Mouse (Mus musculus): Measurements from ENCODE around the gene Sox10. TPM values are rescaled to one million over a fixed set of nuclear protein-coding genes. Genes with fewer than 3 reads are reported as not detected.

Gene Sox10
- total RNA-seq, 2 experiments from 2014 or later = 7.6 to 8.1 TPM

- no peak for DNase-seq
Measured at GRCm38 (mm10) chr15:79123751-79124150, 41.3 kb downstream of the Sox10 start.

- DNase-seq = no peak
Measured at GRCm38 (mm10) chr15:79122546-79122945, 42.5 kb downstream of the Sox10 start.

- no peak for DNase-seq
Measured at GRCm38 (mm10) chr15:79122119-79122518, 42.9 kb downstream of the Sox10 start.

- DNase-seq = no peak
Measured at GRCm38 (mm10) chr15:79119491-79119890, 45.5 kb downstream of the Sox10 start.

DNA sequence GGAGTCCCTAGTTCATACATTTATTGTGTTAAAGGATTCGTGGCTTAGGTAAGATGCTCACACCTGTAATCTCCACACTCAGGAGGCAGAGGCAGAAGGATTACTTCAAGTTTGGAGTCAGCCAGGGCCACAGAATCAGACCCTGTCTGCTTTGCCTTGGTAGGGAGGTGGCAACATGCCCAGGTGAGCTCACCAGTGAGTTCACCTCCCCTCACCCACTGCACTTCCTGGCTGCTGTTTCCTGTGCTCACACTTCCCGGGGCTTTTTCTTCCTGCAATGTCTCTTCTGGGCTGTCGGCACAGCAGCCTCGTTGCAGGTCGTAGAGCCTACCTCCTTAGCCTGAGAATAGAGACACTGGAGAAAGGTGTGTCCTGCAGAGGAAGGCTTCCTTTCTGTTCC, 49.8 kb downstream of the Sox10 start:
- DNase-seq = no peak

GRCm38 (mm10) chr15:79111774-79112173, 53.3 kb downstream of the Sox10 start:
- no peak for DNase-seq

- no peak for DNase-seq
Measured at GRCm38 (mm10) chr15:79110528-79110927, 54.5 kb downstream of the Sox10 start.

GRCm38 (mm10) chr15:79110031-79110430, 55.0 kb downstream of the Sox10 start:
- no peak for DNase-seq

GRCm38 (mm10) chr15:79109321-79109934, 55.6 kb downstream of the Sox10 start:
- no peak for DNase-seq

GRCm38 (mm10) chr15:79108421-79109320, 56.4 kb downstream of the Sox10 start, which contains the start of gene Micall1:
Gene Micall1, plus strand, starts transcription at chr15:79108898.
- DNase-seq = peak; percentile 78

DNA sequence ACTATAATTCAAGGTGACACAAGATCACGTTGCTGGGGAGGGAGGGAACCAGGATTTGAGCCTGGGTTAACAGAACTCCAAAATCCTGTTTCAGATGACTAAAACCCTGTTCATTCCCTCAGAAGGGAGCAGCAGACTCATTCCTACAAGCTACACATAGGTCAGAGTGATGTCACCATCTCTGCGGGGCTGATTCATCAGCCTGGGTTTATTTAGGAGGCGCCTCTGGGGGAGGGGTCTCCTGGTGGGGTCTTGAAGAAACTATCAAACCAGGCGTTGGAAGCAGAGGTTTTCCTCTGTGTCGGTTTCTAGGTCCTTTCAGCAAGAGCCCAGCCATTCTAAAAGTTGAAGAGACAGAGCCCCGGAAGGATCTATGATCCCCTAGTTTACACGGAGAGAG, 57.1 kb downstream of the Sox10 start:
- no peak for DNase-seq

- DNase-seq = no peak
Measured at GRCm38 (mm10) chr15:79105804-79106203, 59.2 kb downstream of the Sox10 start.

Other genes starting within 250 kb of the Sox10 start
- 100 to 1,000 TPM; 679 to 727 TPM for gene Lgals1, start 238.5 kb downstream of the Sox10 start, total RNA-seq (2021)
- gene Nol12, start 230.3 kb downstream of the Sox10 start, total RNA-seq (2021) = 10 to 100 TPM; 27.1 to 30.7 TPM
- 10 to 100 TPM; 65.1 to 76.8 TPM for gene Triobp, start 217.5 kb downstream of the Sox10 start, total RNA-seq (2021)
- 100 to 1,000 TPM; 193 to 214 TPM for gene H1f0, start 136.8 kb downstream of the Sox10 start, total RNA-seq (2021)
- gene Galr3, start 123.4 kb downstream of the Sox10 start, total RNA-seq (2021) = under 1 TPM; 0.25 to 0.35 TPM
- 1 to 10 TPM; 6.1 to 8.6 TPM for gene Ankrd54, start 102.3 kb downstream of the Sox10 start, total RNA-seq (2021)
- gene Eif3l, start 90.1 kb downstream of the Sox10 start, total RNA-seq (2021) = 10 to 100 TPM; 80.0 to 86.2 TPM
- 10 to 100 TPM; 17.4 to 20.4 TPM for gene Micall1, start 56.3 kb downstream of the Sox10 start, total RNA-seq (2021)
- 10 to 100 TPM; 73.5 to 80.9 TPM for gene Polr2f, start 24.2 kb downstream of the Sox10 start, total RNA-seq (2021)
- 1 to 10 TPM in 1 of 2 experiments, under 1 TPM in 1; 0.54 to 1.1 TPM for gene 1700088E04Rik, start 24.0 kb downstream of the Sox10 start, total RNA-seq (2021)
- gene Pick1, start 63.9 kb upstream of the Sox10 start, total RNA-seq (2021) = 10 to 100 TPM; 21.4 to 24.8 TPM
- gene Gm49486, start 64.2 kb upstream of the Sox10 start, total RNA-seq (2021) = under 1 TPM; 0.45 to 0.54 TPM
- gene Slc16a8, start 89.5 kb upstream of the Sox10 start, total RNA-seq (2021) = under 1 TPM in 1 of 2 experiments, not detected in 1; 0.14 TPM
- gene Baiap2l2, start 120.3 kb upstream of the Sox10 start, total RNA-seq (2021) = 1 to 10 TPM; 3.1 to 3.6 TPM
- 1 to 10 TPM; 9.2 to 9.8 TPM for gene Pla2g6, start 163.2 kb upstream of the Sox10 start, total RNA-seq (2021)
- gene Maff, start 181.4 kb upstream of the Sox10 start, total RNA-seq (2021) = 1 to 10 TPM; 2.0 to 2.6 TPM
- gene Tmem184b, start 238.3 kb upstream of the Sox10 start, total RNA-seq (2021) = 10 to 100 TPM; 42.0 to 47.5 TPM

Data from gastrocnemius, postnatal 10 days (tissue).